Mouse (Mus musculus) myocyte (in vitro differentiated cells): Measurements from ENCODE around the gene Nt5c3b.

ENCODE experiments used
- E2F4 ChIP-seq: IDR thresholded peaks from one replicate; pipeline ENCODE4 v1.6.1; 2011; ENCODE audit warnings: mild to moderate bottlenecking, control low read depth, moderate library complexity; ENCODE audit not compliant: insufficient read depth
- MYOG ChIP-seq, 3 experiments: IDR thresholded peaks; one replicate each; pipeline ENCODE4 v1.6.1; 2011; ENCODE audit warnings: control low read depth in 2 of 3, low read depth in 2 of 3, mild to moderate bottlenecking in 2 of 3; ENCODE audit not compliant: insufficient read length in 2 of 3, control insufficient read depth in 1 of 3, insufficient read depth in 1 of 3
- POLR2A ChIP-seq: IDR thresholded peaks from one replicate; pipeline ENCODE4 v1.6.1; 2011; ENCODE audit warnings: low read depth, mild to moderate bottlenecking, control low read depth, moderate library complexity; ENCODE audit not compliant: insufficient read length

DNA sequence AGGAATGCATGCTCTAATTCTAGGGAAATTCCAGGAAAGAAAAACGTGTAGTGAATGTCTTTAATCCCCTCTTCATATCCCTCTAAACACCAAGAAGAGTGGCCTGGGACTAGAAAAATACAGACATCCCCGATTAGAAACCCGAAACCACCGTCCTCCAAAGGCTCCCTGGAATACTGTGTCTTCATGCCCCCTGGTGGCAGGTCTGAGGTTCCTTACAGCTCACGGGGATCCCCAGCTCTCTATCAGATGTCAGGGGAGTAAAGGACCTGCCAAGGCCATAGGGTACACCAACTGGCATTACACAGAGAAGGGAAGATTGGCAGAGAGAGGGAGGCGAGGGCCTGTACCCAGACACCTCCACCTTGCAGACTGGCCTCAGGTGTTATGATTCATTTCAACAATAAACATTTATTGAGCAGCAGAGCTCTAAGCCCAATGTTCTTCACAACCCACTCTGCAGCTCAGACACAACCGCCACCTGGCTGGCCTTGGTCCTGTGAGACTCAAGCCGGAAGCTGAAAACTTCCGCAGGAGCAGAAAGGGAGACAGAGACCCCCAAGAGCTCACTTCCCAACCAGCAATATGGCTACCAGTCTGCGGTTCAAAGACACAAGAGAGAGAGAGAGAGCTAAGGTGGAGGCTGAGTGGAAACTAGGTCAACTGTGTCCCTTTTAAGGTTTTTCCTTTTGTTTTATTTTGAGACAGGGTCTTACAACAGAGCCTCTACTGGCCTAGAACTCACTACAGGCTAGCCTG is 33.4 kb downstream of the Nt5c3b start:
- TF ChIP-seq E2F4: no peak
- TF ChIP-seq MYOG (IDR thresholded peaks at IDR 0.05; ENCODE audit: control insufficient read depth in 1 of 3, insufficient read depth in 1 of 3, insufficient read length in 2 of 3, low read depth in 2 of 3): no peak
- TF ChIP-seq POLR2A: no peak
